Mouse (Mus musculus): ENCODE measurements at regions not wholly inside any gene's neighbourhood (a gene's known extent, or its start where the extent isn't known, plus 50 kb on each side); places are given as distances from the start of the nearest gene placed in this dataset.

DNA sequence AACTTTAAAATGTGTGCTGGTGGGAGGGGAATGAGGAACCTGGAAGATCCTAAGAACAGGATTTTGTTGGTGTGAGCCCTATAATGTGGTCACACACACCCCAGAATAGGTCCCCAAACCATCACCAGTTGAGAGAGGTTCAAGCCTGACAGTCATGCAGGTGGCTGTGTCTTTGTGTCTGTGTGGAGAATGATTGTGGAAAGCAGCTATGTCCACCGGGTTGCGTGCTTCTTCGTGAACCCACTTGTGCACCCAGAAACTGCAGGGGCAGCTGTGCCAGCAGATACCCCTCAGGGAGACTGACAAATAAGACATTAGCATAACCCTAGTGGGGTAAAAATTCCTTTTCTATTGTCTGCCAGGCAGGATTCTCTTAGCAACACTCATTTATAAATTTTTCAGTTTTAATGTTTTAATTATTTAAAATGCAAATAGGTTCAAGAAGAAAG, 266.8 kb upstream of the Irx4 start:
- TF ChIP-seq POLR2A (IDR thresholded peaks at IDR 0.05; ENCODE audit: borderline replicate concordance, extremely low read depth, low read depth, low read length), result no peak
- no peak for TF ChIP-seq CTCF (IDR thresholded peaks at IDR 0.05; ENCODE audit: insufficient read depth, low read length)

Data from lung, adult 2 months (tissue).